Mouse (Mus musculus) kidney, adult 2 months (tissue): ENCODE results near the gene Sit1.

Experiments used
- CTCF ChIP-seq: fragments of 200-500 bp; conservative IDR thresholded peaks from 2 replicates; pipeline ENCODE4 v1.5.1; 2011; ENCODE audit warnings: low read depth, mild to moderate bottlenecking, control low read depth, low read length, moderate library complexity, mixed read lengths; ENCODE audit not compliant: insufficient read depth, insufficient read length
- POLR2A ChIP-seq: fragments of 200-500 bp; IDR thresholded peaks from one replicate; pipeline ENCODE4 v1.6.1; 2011; ENCODE audit warnings: low read depth, low read length, control low read depth

- TF ChIP-seq CTCF (peak; percentile 34; the same call in 1 of the 2 replicates), POLR2A (no peak)
These were observed 4.4 kb downstream of the Sit1 start for GRCm38 (mm10) chr4:43478906-43479832.
